Mouse (Mus musculus) heart, adult 9 months (tissue): ENCODE measurements around the gene Slc22a23.

Source experiments
- DNase-seq, 2 experiments: peaks; one replicate each; pipeline ENCODE4 v3.0.0; 2022; ENCODE audit warnings: low spot score in 2 of 2

The Slc22a23 gene

DNA sequence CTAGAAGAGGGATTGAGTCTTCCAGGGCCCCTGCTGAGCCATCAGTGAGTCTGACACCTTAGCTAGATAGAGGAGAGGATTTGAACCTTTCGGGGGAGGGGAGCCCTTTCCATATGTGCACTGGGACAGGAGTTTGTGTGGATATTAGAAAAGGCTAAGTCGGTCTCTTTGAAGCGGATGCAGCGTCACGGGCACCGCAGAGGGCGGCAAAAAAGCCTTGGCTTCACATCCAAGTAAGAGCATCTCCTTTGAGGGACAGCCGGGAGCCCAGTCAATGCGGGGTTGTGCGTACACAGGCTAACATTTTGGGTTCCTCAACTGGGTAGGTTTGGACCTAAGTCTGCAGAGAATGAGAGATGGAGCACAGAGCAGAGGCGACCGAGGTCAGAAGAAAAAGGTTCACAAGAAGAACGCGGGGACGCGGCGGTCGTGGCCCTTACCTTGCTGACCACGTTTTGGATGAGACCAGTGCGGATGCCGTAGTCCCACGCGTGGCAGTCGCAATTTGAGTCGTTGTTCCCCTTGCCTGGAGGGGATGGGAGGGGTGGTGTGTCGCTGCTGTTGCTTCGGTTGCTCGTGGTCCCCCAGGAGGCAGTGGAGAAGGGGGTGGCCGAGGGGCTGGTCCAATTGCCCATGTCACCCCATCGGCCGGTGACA, 1.1 kb downstream of the Slc22a23 start:
- DNase-seq, result no peak

DNA sequence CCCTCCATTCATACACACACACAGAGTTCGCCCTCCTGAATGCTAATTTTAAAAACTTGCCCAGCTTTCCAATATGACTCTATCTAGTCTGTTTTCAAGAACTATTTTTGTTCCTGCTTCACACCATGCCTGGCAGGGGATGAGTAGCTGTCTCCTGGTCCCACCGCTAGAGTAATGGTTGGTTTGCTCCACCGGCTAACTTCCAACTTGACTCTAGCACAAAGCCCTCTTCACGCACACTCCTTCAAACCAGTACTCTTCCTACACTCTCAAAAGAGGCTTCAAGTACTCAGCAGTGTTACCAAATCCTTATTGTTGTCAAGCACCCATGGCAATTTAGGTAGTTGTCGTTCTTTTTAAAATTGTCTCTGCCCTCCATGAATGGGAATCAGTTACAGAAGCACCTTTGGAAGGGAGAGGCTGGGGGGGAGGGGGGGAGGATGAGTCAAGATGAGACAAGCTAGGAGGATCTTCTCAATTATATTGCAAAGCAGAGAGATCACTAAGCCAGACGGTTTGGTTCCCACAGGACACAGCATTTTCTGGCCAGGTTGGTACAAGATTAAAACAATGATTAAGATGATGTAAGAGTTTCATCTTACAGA, 2.6 kb downstream of the Slc22a23 start:
- no peak for DNase-seq

DNA sequence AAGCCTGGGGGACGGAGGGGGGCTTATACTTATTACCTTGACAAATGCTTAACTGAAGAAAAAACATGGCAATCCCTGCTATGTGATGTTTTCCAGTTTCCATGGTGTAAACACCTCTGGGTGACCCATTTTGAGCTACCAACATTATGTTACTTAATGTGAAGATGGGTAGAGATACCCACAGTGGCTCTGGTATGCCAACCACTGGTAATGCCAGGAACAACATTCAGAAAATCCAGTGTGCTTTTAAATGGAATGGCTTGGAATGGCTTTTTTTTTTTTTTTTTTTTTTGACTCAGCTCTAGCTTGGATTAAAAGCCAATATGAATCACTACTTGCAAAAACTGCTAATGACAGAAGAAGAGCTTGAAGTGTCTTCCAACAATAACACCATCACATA, 8.1 kb downstream of the Slc22a23 start:
- no peak for DNase-seq

- no peak for DNase-seq
Measured at GRCm38 (mm10) chr13:34334847-34335246, 10.1 kb downstream of the Slc22a23 start.

DNA sequence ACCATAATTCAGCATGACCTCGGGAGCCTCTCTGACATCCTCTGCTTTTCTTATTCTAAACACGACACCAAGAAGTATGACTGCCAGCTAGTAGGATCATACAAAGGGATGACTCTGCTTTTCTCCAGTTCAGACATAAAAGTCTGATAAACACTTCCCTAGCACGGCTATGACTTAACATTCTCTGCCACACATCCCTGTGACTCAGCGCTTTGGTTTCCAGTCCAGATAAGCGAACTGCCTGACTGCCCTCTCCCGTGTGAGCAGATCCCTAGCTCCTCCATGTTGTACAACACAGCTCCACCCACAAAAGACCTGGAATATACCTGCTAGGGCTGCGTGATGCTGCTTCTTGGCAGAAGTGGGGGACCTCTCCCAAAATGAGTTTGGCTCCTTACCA, 12.2 kb downstream of the Slc22a23 start:
- peak; percentile 17 to 34 for DNase-seq

GRCm38 (mm10) chr13:34331399-34332186, 13.4 kb downstream of the Slc22a23 start:
- DNase-seq, result no peak

- no peak for DNase-seq
Measured at GRCm38 (mm10) chr13:34329589-34329988, 15.4 kb downstream of the Slc22a23 start.

DNA sequence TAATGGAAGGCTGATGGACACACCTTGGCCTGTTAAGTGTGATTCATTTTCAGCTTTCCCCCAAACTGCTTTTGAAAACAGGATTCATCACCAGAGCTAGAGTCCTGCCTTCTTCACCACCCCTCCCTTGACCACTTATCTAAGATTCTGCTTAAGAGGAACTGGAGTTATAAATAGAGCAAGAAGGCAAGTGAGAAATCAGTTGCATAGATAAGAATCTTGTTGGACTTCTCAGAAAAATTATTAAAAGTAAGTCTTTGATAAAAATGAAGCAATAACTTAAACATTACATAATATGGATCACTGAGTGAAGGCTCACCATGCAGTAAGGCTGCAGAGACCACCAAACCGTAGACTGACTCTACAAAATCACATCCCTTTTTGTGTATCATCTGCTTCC, 18.0 kb downstream of the Slc22a23 start:
- DNase-seq, result no peak

- no peak for DNase-seq
Measured at GRCm38 (mm10) chr13:34323361-34323760, 21.6 kb downstream of the Slc22a23 start.

DNA sequence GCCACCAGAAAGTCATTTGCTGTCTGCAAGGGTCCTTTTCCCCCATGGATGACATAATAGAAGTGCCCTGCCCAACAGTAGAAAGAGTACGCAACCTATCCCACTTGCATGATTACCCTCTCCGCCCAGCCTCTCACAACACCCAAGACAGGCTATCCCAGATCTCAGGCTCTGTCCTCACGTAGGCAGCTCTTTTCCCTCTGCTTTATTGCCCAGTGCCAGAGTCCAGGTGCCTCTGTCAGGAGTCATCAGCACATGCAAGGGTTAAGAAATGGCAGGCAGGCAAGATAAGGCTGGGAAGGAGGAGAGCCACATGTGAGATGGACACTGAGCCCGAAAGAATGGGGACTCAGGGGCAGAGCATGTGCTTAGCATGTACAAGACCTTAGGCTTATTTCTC, 24.5 kb downstream of the Slc22a23 start:
- DNase-seq, result no peak

DNA sequence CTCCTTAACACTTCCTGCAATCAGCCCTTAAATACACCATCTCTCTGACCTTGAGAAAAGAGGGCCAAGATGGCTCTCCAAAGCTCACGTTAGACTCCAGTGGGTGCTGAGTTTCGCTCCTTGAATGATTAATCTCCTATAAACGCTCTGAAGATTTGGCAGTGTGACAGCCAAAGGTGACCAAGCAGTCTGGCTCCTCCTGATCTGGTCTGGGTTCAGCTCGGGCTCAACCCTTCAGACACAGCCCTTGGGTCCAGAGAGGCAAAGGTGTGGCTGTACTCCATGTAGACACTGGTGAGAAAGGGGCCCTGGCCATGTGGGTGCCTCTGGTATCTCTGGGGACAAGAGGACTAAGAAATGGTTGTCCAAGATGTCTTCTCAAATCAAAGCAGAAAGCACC, 27.9 kb downstream of the Slc22a23 start:
- no peak for DNase-seq

DNA sequence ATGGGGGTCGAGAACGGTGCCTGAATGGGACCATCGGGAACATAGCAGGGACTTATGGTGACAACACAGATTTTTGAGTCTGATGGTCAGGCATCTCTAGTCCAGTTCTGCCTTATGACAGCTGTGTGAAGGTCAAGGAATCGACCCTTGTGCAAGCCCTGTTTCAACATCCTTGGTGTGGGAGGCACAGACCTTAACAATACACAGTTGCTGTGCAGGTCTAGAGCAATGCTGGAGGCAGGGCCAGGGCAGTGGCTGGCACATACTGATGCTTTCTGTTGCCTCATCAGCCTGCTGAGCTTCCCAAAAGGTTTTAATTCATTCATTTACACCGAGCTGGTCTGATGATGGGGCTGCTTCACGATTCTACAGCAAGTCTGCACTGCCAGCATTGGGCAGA, 28.5 kb downstream of the Slc22a23 start:
- no peak for DNase-seq

DNA sequence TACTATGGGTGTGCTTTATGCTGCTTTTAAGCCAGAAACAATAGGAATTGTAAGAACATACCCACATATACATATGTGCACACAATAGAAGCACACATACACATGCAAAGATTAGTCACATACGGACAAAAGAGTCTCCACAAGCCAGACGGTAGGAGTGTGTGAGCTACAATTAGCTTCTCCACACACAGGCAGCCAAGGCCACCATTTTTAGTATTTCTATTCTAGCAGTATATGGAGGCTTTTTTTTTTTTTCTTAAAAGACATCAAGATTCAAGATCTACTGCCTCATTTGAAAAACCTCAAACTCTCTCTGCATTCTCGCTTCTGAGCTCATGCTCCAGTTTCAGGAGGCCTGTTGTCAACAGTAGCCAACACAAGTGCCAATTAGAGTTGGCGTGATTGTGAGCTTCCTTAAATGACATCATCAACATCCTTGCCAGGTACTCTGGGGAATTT, 31.9 kb downstream of the Slc22a23 start:
- peak in 1 of 2 experiments; percentile 4 for DNase-seq

GRCm38 (mm10) chr13:34312346-34313002, 32.5 kb downstream of the Slc22a23 start:
- DNase-seq, result no peak

GRCm38 (mm10) chr13:34311593-34311992, 33.4 kb downstream of the Slc22a23 start:
- DNase-seq, result no peak

DNA sequence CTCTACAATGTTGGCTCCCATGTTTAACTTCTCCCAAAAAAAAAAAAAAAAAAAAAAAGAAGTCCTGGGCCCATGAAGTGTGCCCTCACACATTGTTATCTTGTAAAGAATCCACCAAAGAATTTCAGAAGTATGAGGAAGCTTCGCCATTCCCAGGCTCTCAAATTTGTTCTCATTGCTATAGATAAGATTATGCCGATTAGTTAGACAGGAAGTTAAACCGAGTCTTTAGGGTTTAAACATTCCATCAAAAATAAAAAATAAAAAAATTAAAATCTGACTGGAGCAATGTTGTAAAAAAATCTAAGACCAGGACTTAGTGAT, 36.4 kb downstream of the Slc22a23 start:
- no peak for DNase-seq

DNA sequence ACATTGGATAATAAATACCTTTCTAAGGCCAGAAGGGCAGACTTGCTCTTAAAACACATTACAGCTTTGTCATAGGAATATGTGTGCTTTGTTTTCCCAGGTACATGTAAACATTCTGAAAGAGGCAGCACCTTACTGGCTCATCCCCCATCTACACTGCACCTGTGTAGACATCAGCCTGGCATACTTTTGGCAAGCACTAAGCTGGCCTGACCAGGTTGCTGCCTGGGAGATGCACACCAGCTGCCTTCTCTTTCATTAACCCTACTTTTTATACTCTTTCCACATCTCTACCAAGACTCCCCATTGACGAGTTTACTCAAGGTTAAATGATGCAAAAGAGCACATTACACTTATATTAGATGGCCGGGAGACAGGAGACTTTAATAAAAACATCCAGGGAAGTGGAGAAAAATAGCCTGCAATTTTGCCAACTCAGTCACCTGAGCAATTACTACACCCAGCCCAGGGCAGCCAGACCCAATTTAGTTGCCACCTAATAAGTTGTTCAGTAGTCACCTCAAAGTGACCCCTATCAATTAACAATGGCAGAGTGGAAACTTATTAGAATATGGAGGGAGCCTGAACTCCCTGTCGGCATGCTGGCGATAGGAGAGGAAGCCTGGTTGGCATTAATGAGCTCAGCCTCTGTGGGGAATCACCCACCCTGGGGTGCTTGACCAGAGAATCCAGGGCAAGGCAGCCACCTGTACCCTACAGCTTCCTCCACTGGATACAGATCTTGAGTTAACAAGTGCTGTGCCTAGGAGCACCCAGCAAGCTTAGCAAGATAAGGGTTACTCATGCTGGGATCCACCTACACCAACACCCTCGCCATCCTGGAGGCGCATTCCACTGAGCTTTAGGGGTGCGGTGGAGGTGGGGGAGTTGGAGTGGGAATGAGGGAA, 37.0 kb downstream of the Slc22a23 start:
- DNase-seq, result no peak

GRCm38 (mm10) chr13:34305964-34306671, 38.9 kb downstream of the Slc22a23 start:
- no peak for DNase-seq

DNA sequence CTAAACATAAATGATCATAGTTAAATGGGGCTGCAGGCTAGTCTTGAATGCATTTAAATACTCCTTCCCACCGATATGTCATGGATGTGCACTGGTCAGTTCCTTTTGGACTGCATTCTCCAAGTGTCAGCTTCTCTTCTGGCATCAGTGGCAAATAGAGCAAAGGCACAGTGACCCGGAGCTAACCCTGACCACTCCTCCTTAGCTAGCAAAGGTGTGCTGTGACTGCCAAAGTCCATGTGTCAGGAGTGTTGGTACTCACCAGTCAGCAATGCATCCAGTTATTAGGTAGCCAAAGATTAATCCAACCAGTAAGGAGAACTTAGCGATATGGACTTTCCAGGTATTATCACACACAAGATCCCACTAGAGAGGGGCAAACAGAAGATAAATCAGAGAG, 40.1 kb downstream of the Slc22a23 start:
- no peak for DNase-seq

- no peak for DNase-seq
Measured at GRCm38 (mm10) chr13:34303386-34304016, 41.5 kb downstream of the Slc22a23 start.
